Mouse (Mus musculus) hindbrain, embryonic 16.5 days (tissue): ENCODE measurements at regions not wholly inside any gene's neighbourhood (a gene's known extent, or its start where the extent isn't known, plus 50 kb on each side); places are given as distances from the start of the nearest gene placed in this dataset.

Source experiments
- ATAC-seq: fragments of 200-750 bp; cut with Nextera tagmentation; 2 replicates; pipeline ENCODE4 v1.8.0; 2017; ENCODE audit warnings: moderate TSS enrichment, moderate library complexity
- H3K27ac ChIP-seq: fragments of 300-500 bp; sonication (generic); 2 replicates; pipeline ENCODE4 v1.5.1; 2014; ENCODE audit warnings: low read depth, mild to moderate bottlenecking, control low read depth, low read length, moderate library complexity
- H3K27me3 ChIP-seq: fragments of 300-500 bp; sonication (generic); replicated peaks from 2 replicates; pipeline ENCODE4 v1.6.1; 2014; ENCODE audit warnings: low read length; ENCODE audit not compliant: control insufficient read depth, insufficient read depth
- H3K36me3 ChIP-seq: fragments of 300-500 bp; sonication (generic); 2 replicates; pipeline ENCODE4 v1.6.1; 2014; ENCODE audit warnings: mild to moderate bottlenecking, low read length, moderate library complexity, mixed read lengths; ENCODE audit not compliant: control insufficient read depth, insufficient read depth
- H3K4me1 ChIP-seq: fragments of 300-500 bp; sonication (generic); 2 replicates; pipeline ENCODE4 v1.6.1; 2014; ENCODE audit warnings: low read depth, low read length; ENCODE audit not compliant: control insufficient read depth, insufficient read depth
- H3K4me2 ChIP-seq: fragments of 300-500 bp; sonication (generic); 2 replicates; pipeline ENCODE4 v1.6.1; 2014; ENCODE audit warnings: mild to moderate bottlenecking, low read length, control low read depth, moderate library complexity
- H3K4me3 ChIP-seq: fragments of 300-500 bp; sonication (generic); 2 replicates; pipeline ENCODE4 v1.5.1; 2014; ENCODE audit warnings: mild to moderate bottlenecking, low read length, control low read depth, moderate library complexity
- H3K9ac ChIP-seq: fragments of 300-500 bp; sonication (generic); 2 replicates; pipeline ENCODE4 v1.6.1; 2014; ENCODE audit warnings: low read depth, mild to moderate bottlenecking, control low read depth, low read length, moderate library complexity
- H3K9me3 ChIP-seq: fragments of 300-500 bp; sonication (generic); 2 replicates; pipeline ENCODE4 v1.6.1; 2014; ENCODE audit warnings: mild to moderate bottlenecking, low read length, moderate library complexity; ENCODE audit not compliant: control insufficient read depth
- WGBS: fragments of 180-500 bp; shearing (Covaris S2); extraction: QIAGEN DNeasy Blood & Tissue Kit; methylation state at CpG from one replicate; pipeline ENCODE4 v1.1.7; 2014; 5-methylcytosine and 5-hydroxymethylcytosine counted together

DNA sequence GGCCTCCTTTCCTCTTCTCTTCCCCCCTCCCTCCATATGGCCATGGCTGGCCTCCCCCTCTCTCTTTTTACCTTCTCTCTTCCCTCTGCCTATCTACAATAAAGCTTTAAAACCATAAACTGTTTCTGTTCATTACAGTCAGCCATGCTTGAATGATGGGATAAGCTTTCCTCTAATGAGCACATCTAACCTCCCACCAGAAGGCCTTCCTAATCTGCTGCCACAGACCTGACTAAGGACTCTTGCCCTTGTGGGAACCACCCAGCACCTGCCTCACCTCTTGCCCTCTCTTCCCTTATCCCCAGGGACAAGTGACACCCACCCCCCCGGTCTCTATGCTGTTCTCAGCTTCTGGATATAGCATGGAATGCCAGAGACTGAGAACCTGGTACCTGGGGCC lies 1464.6 kb upstream of the Slc7a12 start:
- no peak overlapping the region for H3K4me3 ChIP-seq
- no peak overlapping the region for H3K9ac ChIP-seq
- H3K27ac ChIP-seq, result no peak overlapping the region
- H3K4me1 ChIP-seq, result no peaks in the 10 kb centered on the region
- H3K4me2 ChIP-seq, result no peak overlapping the region
- H3K27me3 ChIP-seq, result no peaks in the 10 kb centered on the region
- no peaks in the 10 kb centered on the region for H3K36me3 ChIP-seq
- 56% methylated on average over 1 of the region's 1 CpGs for WGBS
- peak; percentile 71 for ATAC-seq
- no peaks in the 10 kb centered on the region for H3K9me3 ChIP-seq
